Mouse (Mus musculus): Measurements from ENCODE around the gene Tnk1.

DNA sequence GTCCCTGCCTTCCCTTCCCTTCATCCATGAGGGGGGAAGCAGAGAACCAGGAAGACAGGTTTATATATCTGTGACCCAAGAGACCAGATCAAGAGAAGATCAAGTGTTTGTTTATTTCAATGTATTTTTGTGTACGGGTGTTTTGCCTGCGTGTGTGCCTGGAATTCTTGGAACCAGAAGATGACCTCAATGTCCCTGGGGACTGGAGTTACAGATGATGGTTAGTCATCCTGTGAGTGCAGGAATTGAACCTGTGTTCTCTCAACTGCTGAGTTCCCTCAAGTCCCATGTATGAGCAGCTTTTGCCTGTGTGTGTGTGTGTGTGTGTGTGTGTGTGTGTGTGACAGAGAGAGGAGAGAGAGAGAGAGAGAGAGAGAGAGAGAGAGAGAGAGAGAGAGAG lies 50.9 kb downstream of the Tnk1 start:
- no peak for TF ChIP-seq CTCF (IDR thresholded peaks at IDR 0.05; ENCODE audit: low read depth)
- TF ChIP-seq EP300 (IDR thresholded peaks at IDR 0.05; ENCODE audit: low read depth), result no peak
